Mouse (Mus musculus): ENCODE data around the gene Fbxo8.

DNA sequence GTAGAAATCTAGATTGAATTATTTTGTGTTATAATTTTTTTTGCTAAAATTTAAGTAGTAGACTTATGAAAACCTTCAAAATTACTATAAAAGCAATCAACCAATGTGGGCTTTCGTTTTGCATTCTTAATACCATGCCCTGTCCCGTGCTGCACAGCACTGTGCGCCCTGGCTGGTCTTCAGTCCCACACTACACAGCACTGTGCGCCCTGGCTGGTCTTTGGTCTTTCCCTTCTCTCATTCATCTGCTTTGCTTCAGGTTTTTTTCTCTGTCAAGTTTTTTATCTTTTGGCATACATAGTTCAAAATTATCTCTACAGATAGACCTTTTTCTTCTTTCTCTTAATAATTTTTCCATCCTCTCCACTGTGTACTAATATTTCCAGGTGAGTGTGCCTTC lies 30.0 kb downstream of the Fbxo8 start:
- TF ChIP-seq CTCF (IDR thresholded peaks at IDR 0.05; ENCODE audit: insufficient read depth, low read length) (no peak), POLR2A (IDR thresholded peaks at IDR 0.05; ENCODE audit: borderline replicate concordance, extremely low read depth, low read depth, low read length) (no peak)

Measured in lung, adult 2 months (tissue).